Mouse (Mus musculus) G1E (cell line): ENCODE results near the gene Clic5.

Experiments
- CTCF ChIP-seq: IDR thresholded peaks from 2 replicates; pipeline ENCODE4 v1.5.1; 2012; ENCODE audit warnings: low read depth, low read length, inconsistent platforms, mixed read lengths
- GATA1 ChIP-seq: IDR thresholded peaks from 2 replicates; pipeline ENCODE4 v1.6.1; 2012; ENCODE audit warnings: borderline replicate concordance, low read length, inconsistent platforms, mixed read lengths
- TAL1 ChIP-seq: conservative IDR thresholded peaks from 2 replicates; pipeline ENCODE4 v1.6.1; 2012; ENCODE audit warnings: low read depth, low read length, inconsistent platforms, mixed read lengths

- TF ChIP-seq CTCF, result no peak
- TF ChIP-seq GATA1, result no peak
- TF ChIP-seq TAL1, result no peak
Measured at GRCm38 (mm10) chr17:44189696-44190095, 1.3 kb downstream of the Clic5 start.
